Mouse (Mus musculus) brown adipose tissue, adult 24 weeks (tissue): ENCODE measurements around the gene Plcb3. TPM values are rescaled to one million over a fixed set of nuclear protein-coding genes. Genes with fewer than 3 reads are reported as not detected.
"Not testable (repeated sequence)": the region's sequence is repeated elsewhere in the genome, so short reads cannot be mapped to it uniquely, and the experiment has no call there.

ENCODE experiments used
- H3K27ac ChIP-seq: fragments of 200-500 bp; replicated peaks from 2 replicates; pipeline ENCODE4 v1.5.1; 2012; ENCODE audit warnings: low read depth, mild to moderate bottlenecking, low read length
- H3K4me1 ChIP-seq: fragments of 200-500 bp; 2 replicates; pipeline ENCODE4 v1.6.1; 2012; ENCODE audit warnings: low read length, mixed read lengths; ENCODE audit not compliant: control insufficient read depth, insufficient read depth, insufficient read length
- H3K4me3 ChIP-seq: fragments of 200-500 bp; 2 replicates; pipeline ENCODE4 v1.5.1; 2012; ENCODE audit warnings: low read depth, mild to moderate bottlenecking, low read length, moderate library complexity; ENCODE audit not compliant: insufficient read depth
- polyA plus RNA-seq: library from polyadenylated mRNA; stranded (reverse); fragments of >200 nt; gene quantifications from 2 replicates; pipeline ENCODE4 v1.2.4, GENCODE M21; 2012; ENCODE audit not compliant: missing spikeins, insufficient read depth, insufficient read length

Gene Plcb3
- polyA plus RNA-seq, 1 experiment: 23.8 TPM

- Histone ChIP-seq H3K27ac (no peak overlapping the region), H3K4me1 (peaks cover 13% of the 10 kb centered on the region), H3K4me3 (no peak overlapping the region)
These were observed 18.2 kb upstream of the Plcb3 start for GRCm38 (mm10) chr19:6994489-6994888.

GRCm38 (mm10) chr19:6994002-6994401, 17.7 kb upstream of the Plcb3 start:
- Histone ChIP-seq H3K4me1 (peaks cover 13% of the 10 kb centered on the region), H3K27ac (no peak overlapping the region), H3K4me3 (no peak overlapping the region)

DNA sequence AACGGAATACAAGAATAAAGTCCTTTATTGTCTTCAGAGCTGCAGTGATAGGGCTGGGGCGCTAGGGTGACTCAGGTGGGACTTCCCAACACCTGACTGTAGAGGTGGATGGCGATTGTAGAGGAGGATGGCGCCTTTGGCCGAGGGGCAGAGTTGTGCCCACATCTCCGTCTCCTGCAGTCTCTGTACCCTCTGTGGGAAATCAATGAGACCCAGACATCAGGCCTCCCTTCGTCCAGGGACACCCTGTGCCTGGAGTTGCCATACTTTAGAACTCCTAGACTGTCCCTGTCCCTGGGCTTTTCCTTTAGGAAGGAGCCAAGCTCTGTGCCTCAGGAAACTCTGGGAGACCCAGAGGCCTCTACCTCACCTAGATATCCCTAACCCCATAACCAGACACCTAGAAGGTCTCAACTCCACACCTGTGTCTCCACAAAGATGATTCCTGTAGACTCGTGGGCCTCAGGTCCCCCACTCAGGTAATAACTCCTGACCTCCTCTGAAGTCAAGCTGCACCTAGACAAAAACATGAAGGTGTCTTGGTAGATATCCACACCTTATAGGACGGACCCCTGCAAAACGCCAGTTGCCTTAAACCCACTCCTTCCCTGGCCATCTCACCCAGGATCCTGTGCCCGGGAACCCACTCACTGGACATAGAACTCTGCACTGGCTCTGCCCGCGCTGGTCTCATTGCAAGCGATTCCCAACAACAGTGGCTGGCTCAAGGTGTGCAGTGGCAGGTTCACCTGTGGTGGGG, 16.9 kb upstream of the Plcb3 start:
- Histone ChIP-seq H3K4me1 (peaks cover 14% of the 10 kb centered on the region), H3K4me3 (peak overlapping the region; percentile 50), H3K27ac (no peak overlapping the region)

GRCm38 (mm10) chr19:6992011-6992858, 16.0 kb upstream of the Plcb3 start, which contains the start of gene Dnajc4:
TSS of gene Dnajc4 (minus strand) at chr19:6992572.
- Histone ChIP-seq H3K27ac (peak within 1 kb of the TSS; percentile 26), H3K4me1 (peaks cover 18% of the 10 kb centered on the region), H3K4me3 (peak within 1 kb of the TSS; percentile 65)

GRCm38 (mm10) chr19:6991166-6991565, 14.9 kb upstream of the Plcb3 start:
- H3K4me3 ChIP-seq, H3K27ac ChIP-seq: not testable (repeated sequence)
- peaks cover 16% of the 10 kb centered on the region for H3K4me1 ChIP-seq

DNA sequence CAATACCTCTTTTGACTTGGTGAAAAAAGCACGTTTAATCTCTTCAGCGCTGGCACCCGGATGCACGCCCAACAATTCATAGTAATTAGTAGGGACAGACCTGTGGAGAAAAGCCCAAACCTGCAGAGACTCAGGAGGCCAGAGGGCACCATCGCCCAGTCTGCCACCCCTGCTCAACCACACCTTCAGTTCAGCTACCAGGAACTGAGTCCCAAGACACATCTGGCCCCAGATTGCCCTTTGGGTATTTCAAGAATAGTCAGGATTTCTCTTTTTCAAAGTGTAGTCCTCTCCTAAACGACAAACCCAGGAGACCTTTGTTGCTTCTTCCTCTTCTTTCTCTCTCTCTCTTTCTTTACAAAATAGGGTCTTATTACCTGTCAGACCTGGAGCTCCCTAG, 14.4 kb upstream of the Plcb3 start:
- H3K4me3 ChIP-seq: no peak overlapping the region
- H3K27ac ChIP-seq: no peak overlapping the region
- peaks cover 20% of the 10 kb centered on the region for H3K4me1 ChIP-seq

DNA sequence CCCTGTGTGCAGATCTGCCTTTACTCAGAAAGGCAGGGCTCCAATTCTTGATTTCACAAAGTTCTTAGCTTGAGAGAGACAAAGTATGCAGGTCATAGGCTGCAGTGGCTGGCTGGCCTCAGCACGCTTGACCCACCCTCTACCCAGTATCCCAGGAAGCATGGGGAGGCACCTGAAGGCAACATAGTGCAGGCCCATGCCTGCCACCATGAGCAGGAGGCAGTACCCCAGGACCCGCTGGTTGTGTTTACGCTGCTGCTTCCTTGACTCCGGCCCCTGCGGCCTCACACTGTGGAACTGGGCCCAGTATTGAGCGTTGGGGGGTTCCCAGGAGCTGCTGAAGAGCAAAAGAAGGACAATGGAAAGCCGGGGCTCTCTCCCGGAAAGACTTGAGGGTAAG, 13.0 kb upstream of the Plcb3 start:
- Histone ChIP-seq H3K4me3 (no peak overlapping the region), H3K27ac (no peak overlapping the region), H3K4me1 (peaks cover 13% of the 10 kb centered on the region)

DNA sequence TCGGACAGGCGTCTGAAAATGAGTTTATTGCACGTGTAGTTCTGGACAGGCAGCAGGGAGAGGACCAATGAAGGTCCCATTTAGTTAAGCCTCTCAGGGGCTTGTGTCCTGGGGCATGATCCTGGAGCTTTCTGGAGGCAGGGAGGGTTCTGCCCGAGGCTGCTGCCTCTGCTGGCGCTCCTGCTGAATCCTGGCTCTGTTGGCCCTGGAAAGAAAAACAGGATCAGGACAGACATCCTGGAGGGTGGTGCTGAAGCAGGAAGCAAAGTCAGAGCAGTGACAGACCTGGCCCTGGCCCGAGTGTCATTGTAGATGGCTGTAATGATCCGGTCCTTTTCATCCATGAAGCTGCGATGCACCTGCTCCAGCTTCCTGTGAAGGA, 11.6 kb upstream of the Plcb3 start:
- Histone ChIP-seq H3K4me1 (peaks cover 12% of the 10 kb centered on the region), H3K27ac (no peak overlapping the region; the same call in 1 of the 2 replicates), H3K4me3 (peak overlapping the region; percentile 67)

GRCm38 (mm10) chr19:6987061-6987903, 11.0 kb upstream of the Plcb3 start, which contains the start of gene Vegfb:
TSS of gene Vegfb (minus strand) at chr19:6987651.
- H3K4me3 ChIP-seq: peak within 1 kb of the TSS; percentile 76
- peaks cover 11% of the 10 kb centered on the region for H3K4me1 ChIP-seq
- H3K27ac ChIP-seq: peak within 1 kb of the TSS; percentile 69

DNA sequence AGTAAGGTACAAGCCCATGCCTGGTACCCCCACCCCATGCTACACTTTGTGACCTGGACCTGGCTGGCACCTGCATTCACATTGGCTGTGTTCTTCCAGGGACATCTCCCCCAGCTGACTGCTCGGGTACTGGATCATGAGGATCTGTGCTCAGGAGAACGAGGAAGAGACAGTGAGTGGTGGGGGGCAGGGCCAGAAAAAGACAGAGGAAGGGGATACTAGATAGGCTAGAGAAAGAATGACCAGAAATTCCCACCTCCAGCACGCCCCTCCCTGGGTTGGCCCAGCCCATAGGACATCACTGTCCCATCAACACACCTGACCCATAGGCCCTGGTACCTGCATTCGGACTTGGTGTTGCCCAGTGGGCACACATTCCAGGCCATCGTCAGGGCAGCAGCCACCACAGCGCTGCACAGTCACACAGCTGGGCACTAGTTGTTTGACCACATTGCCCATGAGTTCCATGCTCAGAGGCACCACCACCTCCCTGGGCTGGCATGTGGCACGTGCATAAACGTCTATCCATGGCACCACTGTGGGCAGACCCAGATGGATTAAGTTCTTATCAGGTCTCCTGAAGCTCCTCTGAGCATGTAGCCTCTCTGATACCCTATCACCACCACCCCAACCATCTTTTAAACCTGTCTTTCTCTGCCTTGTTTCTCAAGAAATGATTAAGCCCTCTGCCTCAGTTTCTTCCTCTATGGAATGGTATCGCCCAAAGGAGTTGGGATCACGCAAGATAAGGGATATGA, 9.9 kb upstream of the Plcb3 start:
- Histone ChIP-seq H3K27ac (peak overlapping the region; percentile 69), H3K4me1 (peaks cover 11% of the 10 kb centered on the region), H3K4me3 (peak overlapping the region; percentile 76)

GRCm38 (mm10) chr19:6985300-6985699, 9.0 kb upstream of the Plcb3 start:
- Histone ChIP-seq H3K27ac (no peak overlapping the region), H3K4me3 (no peak overlapping the region), H3K4me1 (peaks cover 11% of the 10 kb centered on the region)

DNA sequence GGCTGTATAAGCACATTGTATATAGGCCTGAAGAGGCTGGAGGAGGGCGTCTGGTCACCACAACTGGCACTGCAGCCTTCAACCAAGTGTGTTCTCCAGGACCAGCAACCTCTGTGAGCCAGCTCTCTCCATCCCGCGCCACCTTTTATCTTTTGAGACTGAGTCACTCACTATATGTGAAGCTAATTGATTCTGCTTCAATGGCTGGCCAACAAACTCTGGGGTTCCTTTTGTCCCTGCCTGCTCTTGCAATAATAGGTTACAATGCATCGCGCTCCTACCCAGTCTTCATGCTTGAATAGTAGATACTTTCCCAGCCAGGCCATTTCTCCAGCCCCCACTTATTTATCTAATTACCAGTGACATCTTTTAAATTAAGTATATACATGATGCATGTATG, 7.4 kb upstream of the Plcb3 start:
- peaks cover 11% of the 10 kb centered on the region for H3K4me1 ChIP-seq
- no peak overlapping the region for H3K4me3 ChIP-seq
- no peak overlapping the region for H3K27ac ChIP-seq

DNA sequence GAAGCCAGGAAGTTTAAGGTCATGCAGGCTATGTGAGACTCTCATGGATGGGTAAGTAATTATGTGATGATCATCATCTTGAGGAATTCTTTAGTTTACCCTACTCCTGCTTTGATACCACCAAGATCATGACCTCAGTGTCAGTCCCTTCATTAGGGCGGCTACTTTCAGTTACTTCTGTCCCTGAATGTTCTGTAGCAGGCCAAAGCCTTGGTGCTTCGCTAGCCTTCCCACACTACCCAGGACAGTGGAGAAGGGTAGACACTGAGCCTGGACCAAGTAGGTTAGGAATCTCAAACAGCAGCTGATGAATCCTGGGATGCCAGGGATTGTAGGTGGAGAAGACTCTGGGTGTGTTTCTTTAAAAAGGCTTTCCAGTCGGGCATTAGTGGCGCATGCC, 5.2 kb upstream of the Plcb3 start:
- H3K4me1 ChIP-seq: peaks cover 6% of the 10 kb centered on the region; the same call in 1 of the 2 replicates
- peak overlapping the region; percentile 4; the same call in 1 of the 2 replicates for H3K4me3 ChIP-seq
- H3K27ac ChIP-seq: peak overlapping the region; percentile 99

DNA sequence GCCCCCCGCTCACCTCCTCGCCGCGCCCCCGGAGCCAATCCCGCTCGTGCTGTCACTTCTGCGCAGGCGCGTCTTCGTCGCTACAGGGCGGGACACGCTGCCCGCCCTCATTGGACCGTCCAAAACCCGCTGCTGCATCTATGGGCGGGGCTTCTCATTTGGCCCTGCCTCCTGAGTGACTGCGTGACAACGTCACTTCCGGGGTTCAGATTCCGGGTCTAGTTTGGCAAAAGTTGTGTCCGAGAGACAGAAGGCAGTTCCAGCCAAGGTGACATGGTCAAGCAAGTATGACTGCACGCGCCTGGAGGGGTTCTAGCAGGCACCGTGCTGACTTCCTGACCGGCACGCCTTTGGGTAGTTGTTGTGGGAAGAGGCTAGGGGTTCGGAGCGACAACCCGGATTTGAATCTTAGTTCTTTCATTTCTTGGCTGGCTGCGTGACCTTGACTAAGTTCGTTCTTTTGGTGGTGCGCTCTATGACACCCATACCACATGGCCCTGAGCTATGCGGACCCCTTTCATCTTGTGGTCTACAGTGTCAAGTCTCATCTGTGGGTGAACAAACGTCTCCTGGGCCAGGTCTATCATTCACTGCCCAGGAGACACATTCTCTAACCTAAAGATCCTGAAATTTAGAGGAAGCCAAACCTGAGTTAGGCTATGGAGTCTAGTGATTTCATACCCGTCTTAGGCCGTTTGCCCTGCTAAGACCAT, 4.3 kb upstream of the Plcb3 start, which contains the start of gene Fkbp2:
Gene Fkbp2 (minus strand): TSS at position 121 of the 713 bp plus-strand sequence.
- Histone ChIP-seq H3K4me1 (no peaks in the 10 kb centered on the region), H3K27ac (peak within 1 kb of the TSS; percentile 99), H3K4me3 (peak within 1 kb of the TSS; percentile 84)
